Mouse (Mus musculus) myocyte (in vitro differentiated cells): ENCODE data around the gene Smc1a.

Source experiments
- CEBPB ChIP-seq: IDR thresholded peaks from 2 replicates; pipeline ENCODE4 v1.6.1; 2011; ENCODE audit warnings: mild to moderate bottlenecking, moderate library complexity; ENCODE audit not compliant: poor library complexity, insufficient read depth, severe bottlenecking
- E2F4 ChIP-seq: IDR thresholded peaks from one replicate; pipeline ENCODE4 v1.6.1; 2011; ENCODE audit warnings: mild to moderate bottlenecking, control low read depth, moderate library complexity; ENCODE audit not compliant: insufficient read depth
- MAX ChIP-seq: IDR thresholded peaks from one replicate; pipeline ENCODE4 v1.6.1; 2011; ENCODE audit warnings: low read depth, mild to moderate bottlenecking, control low read depth
- MYOD1 ChIP-seq, 3 experiments: IDR thresholded peaks; one replicate each; pipeline ENCODE4 v1.6.1; 2011; ENCODE audit warnings: control low read depth in 2 of 3, low read depth in 2 of 3, mild to moderate bottlenecking in 2 of 3, moderate library complexity in 1 of 3; ENCODE audit not compliant: insufficient read length in 2 of 3, control insufficient read depth in 1 of 3
- MYOG ChIP-seq, 3 experiments: IDR thresholded peaks; one replicate each; pipeline ENCODE4 v1.6.1; 2011; ENCODE audit warnings: control low read depth in 2 of 3, low read depth in 2 of 3, mild to moderate bottlenecking in 2 of 3; ENCODE audit not compliant: insufficient read length in 2 of 3, control insufficient read depth in 1 of 3, insufficient read depth in 1 of 3
- POLR2A ChIP-seq: IDR thresholded peaks from one replicate; pipeline ENCODE4 v1.6.1; 2011; ENCODE audit warnings: low read depth, mild to moderate bottlenecking, control low read depth, moderate library complexity; ENCODE audit not compliant: insufficient read length
- POLR2AphosphoS2 ChIP-seq: IDR thresholded peaks from one replicate; pipeline ENCODE4 v1.6.1; 2011; ENCODE audit warnings: low read depth, control low read depth; ENCODE audit not compliant: insufficient read length
- REST ChIP-seq: IDR thresholded peaks from one replicate; pipeline ENCODE4 v1.6.1; 2011; ENCODE audit warnings: mild to moderate bottlenecking, control low read depth, moderate library complexity; ENCODE audit not compliant: insufficient read depth, insufficient read length
- TCF12 ChIP-seq: IDR thresholded peaks from one replicate; pipeline ENCODE4 v1.6.1; 2011; ENCODE audit warnings: mild to moderate bottlenecking, control low read depth; ENCODE audit not compliant: poor library complexity, insufficient read depth, severe bottlenecking
- USF1 ChIP-seq: IDR thresholded peaks from one replicate; pipeline ENCODE4 v1.6.1; 2011; ENCODE audit warnings: low read depth, mild to moderate bottlenecking, control low read depth, moderate library complexity

DNA sequence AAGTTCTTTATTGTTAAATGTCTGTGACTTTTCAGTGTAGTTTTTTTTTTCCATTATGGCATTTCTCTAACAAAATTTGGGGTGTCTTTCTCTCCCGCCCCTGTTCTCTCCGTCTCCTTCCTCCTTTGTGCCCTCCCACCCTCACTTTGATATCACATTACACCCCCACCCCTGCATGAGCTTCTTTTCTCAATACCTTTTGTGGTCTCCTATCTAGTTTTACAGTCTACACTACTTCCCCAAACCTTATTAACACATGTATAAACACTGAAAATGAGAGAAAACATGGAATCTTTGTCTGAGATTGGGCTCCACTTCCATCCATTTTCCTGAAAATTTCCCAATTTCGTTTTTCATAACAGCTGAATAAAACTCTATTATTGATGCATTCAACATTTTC, 36.3 kb downstream of the Smc1a start:
- TF ChIP-seq MYOD1 (IDR thresholded peaks at IDR 0.05; ENCODE audit: control insufficient read depth in 1 of 3, insufficient read length in 2 of 3, low read depth in 2 of 3) (no peak), POLR2AphosphoS2 (no peak), POLR2A (no peak), REST (no peak), MAX (no peak), MYOG (IDR thresholded peaks at IDR 0.05; ENCODE audit: control insufficient read depth in 1 of 3, insufficient read depth in 1 of 3, insufficient read length in 2 of 3, low read depth in 2 of 3) (no peak), USF1 (no peak), E2F4 (no peak), TCF12 (no peak), CEBPB (no peak)
